Mouse (Mus musculus): ENCODE results near the gene A3galt2. TPM values are rescaled to one million over a fixed set of nuclear protein-coding genes. Genes with fewer than 3 reads are reported as not detected.

The A3galt2 gene
- polyA plus RNA-seq, 1 experiment from 2014 or later: 0.10 TPM

GRCm38 (mm10) chr4:128734217-128734616 lies 20.9 kb upstream of the A3galt2 start:
- Histone ChIP-seq H3K4me3 (replicated peaks; ENCODE audit: low read length) (no peak overlapping the region), H3K27me3 (ENCODE audit: control insufficient read depth, insufficient read depth, low read length) (no peaks in the 10 kb centered on the region), H3K9ac (ENCODE audit: low read length) (0 out of 2 replicates have a peak overlapping the region, but pooled peaks have one; percentile 6), H3K36me3 (ENCODE audit: control insufficient read depth, insufficient read depth, low read length) (no peaks in the 10 kb centered on the region), H3K27ac (ENCODE audit: low read length) (peak overlapping the region; percentile 50; the same call in 1 of the 2 replicates), H3K4me2 (ENCODE audit: low read depth, low read length) (peak overlapping the region; percentile 12; the same call in 1 of the 2 replicates), H3K9me3 (replicated peaks; ENCODE audit: control insufficient read depth, low read length) (no peaks in the 10 kb centered on the region), H3K4me1 (ENCODE audit: control insufficient read depth, insufficient read depth, low read length) (peaks cover 87% of the 10 kb centered on the region)
- 18% methylated on average over 5 of the region's 5 CpGs for WGBS
- peak; percentile 77 for ATAC-seq (ENCODE audit: insufficient read depth, low FRiP score)

GRCm38 (mm10) chr4:128734721-128735671 lies 20.2 kb upstream of the A3galt2 start:
- no peak; the same call in 1 of the 2 replicates for ATAC-seq (ENCODE audit: insufficient read depth, low FRiP score)
- 69% methylated on average over 18 of the region's 18 CpGs for WGBS
- peak overlapping the region; percentile 6; the same call in 1 of the 2 replicates for H3K9ac ChIP-seq (ENCODE audit: low read length)
- peaks cover 79% of the 10 kb centered on the region for H3K4me1 ChIP-seq (ENCODE audit: control insufficient read depth, insufficient read depth, low read length)
- no peaks in the 10 kb centered on the region for H3K36me3 ChIP-seq (ENCODE audit: control insufficient read depth, insufficient read depth, low read length)
- H3K27ac ChIP-seq (ENCODE audit: low read length): peak overlapping the region; percentile 28
- H3K4me3 ChIP-seq (replicated peaks; ENCODE audit: low read length): no peak overlapping the region
- H3K4me2 ChIP-seq (ENCODE audit: low read depth, low read length): no peak overlapping the region; the same call in 1 of the 2 replicates
- no peaks in the 10 kb centered on the region for H3K27me3 ChIP-seq (ENCODE audit: control insufficient read depth, insufficient read depth, low read length)
- no peaks in the 10 kb centered on the region for H3K9me3 ChIP-seq (replicated peaks; ENCODE audit: control insufficient read depth, low read length)

DNA sequence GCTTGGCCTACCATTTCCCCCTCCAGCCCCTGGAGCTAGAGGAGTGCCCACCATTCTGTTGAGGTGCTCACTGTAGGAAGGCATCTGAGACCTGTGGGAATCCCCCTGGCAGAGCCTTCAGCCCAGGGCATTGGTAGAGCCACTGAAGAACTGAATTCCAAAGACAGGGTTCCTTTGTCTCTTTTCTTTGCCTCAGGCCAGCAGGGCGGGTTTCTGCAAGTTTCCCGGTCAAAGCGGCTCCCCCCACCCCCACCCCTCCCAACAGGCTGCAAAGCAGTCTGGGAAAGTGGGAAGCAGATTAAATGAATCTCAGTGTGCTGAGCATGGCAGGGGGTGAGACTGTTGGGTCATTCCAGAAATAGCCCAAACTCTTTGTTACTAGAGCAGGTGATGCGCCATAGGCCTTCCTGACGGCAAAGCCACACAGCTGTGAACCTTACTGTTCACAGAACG lies 18.0 kb upstream of the A3galt2 start:
- H3K9ac ChIP-seq (ENCODE audit: low read length): peak overlapping the region; percentile 49; the same call in 1 of the 2 replicates

DNA sequence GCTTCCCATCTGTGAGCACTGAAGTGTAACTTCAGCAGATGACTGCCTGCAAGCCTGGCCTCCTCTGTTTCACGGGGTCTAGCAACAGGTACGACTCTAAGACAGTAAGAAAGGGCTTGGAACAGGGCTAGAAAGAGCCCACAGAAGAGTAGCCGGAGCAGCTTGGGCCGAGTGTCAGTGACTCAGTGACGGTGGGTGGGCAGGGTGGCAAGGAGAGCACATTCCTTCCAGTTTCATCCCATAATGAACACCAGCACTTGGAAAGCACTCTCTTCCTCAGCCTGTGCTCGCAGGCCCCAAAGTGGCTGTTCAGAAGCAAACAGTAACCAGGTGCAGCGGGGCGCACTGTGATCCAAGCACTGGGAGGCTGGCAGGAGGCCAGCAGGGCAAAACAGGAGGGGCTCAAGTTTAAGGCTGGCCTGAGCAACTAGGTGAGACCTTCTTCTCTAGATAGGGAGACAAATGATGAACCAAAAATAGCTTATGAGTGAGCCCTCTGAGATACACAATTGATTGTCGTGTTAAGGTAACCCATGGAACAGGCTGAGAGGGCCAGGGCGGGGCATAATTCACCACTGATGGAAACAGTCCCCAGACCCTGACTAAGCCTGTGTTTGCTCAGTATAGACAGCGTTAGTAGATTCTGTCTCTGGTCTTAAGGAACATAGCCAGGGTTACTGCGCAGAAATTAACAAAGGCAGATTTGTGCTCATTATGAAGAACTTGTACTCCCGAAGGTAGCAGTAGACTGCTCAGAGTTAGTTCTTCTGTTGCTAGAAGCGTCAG lies 17.1 kb upstream of the A3galt2 start:
- H3K9ac ChIP-seq (ENCODE audit: low read length): no peak overlapping the region
- no peaks in the 10 kb centered on the region for H3K9me3 ChIP-seq (replicated peaks; ENCODE audit: control insufficient read depth, low read length)
- no peaks in the 10 kb centered on the region for H3K36me3 ChIP-seq (ENCODE audit: control insufficient read depth, insufficient read depth, low read length)
- H3K4me2 ChIP-seq (ENCODE audit: low read depth, low read length): peak overlapping the region; percentile 32
- WGBS: 50% methylated on average over 14 of the region's 14 CpGs
- peak; percentile 53; the same call in 1 of the 2 replicates for ATAC-seq (ENCODE audit: insufficient read depth, low FRiP score)
- H3K4me1 ChIP-seq (ENCODE audit: control insufficient read depth, insufficient read depth, low read length): peaks cover 70% of the 10 kb centered on the region
- no peak overlapping the region for H3K4me3 ChIP-seq (replicated peaks; ENCODE audit: low read length)
- no peaks in the 10 kb centered on the region for H3K27me3 ChIP-seq (ENCODE audit: control insufficient read depth, insufficient read depth, low read length)
- H3K27ac ChIP-seq (ENCODE audit: low read length): peak overlapping the region; percentile 85

More for the DNA sequence above, 18.0 kb upstream of the A3galt2 start:
- Histone ChIP-seq H3K36me3 (ENCODE audit: control insufficient read depth, insufficient read depth, low read length) (no peaks in the 10 kb centered on the region), H3K4me3 (replicated peaks; ENCODE audit: low read length) (no peak overlapping the region), H3K9me3 (replicated peaks; ENCODE audit: control insufficient read depth, low read length) (no peaks in the 10 kb centered on the region), H3K27me3 (ENCODE audit: control insufficient read depth, insufficient read depth, low read length) (no peaks in the 10 kb centered on the region), H3K4me1 (ENCODE audit: control insufficient read depth, insufficient read depth, low read length) (peaks cover 71% of the 10 kb centered on the region), H3K27ac (ENCODE audit: low read length) (peak overlapping the region; percentile 85), H3K4me2 (ENCODE audit: low read depth, low read length) (no peak overlapping the region)
- WGBS: 35% methylated on average over 6 of the region's 6 CpGs
- ATAC-seq (ENCODE audit: insufficient read depth, low FRiP score): no peak

DNA sequence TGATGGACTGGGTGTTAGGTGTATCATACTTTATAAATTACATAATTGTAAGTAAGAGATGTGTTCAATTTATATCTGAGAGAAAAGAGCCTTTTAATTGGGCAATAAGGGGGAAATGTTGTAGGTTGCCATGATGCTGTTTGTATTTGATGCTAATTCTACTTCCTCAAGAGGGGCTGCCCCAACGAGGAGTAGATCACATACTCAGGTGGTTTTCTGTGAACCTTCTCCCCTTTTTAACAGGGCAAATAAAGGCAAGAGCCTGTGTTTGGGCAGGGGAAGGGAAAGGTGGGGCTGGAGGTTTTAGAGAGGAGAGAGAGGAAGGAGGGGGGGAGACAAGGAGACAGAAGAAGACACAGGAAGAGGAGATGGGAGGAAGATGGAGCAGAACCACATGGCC lies 14.3 kb upstream of the A3galt2 start:
- ATAC-seq (ENCODE audit: insufficient read depth, low FRiP score): no peak
- no peak overlapping the region for H3K4me3 ChIP-seq (replicated peaks; ENCODE audit: low read length)
- H3K27me3 ChIP-seq (ENCODE audit: control insufficient read depth, insufficient read depth, low read length): no peaks in the 10 kb centered on the region
- no peak overlapping the region for H3K27ac ChIP-seq (ENCODE audit: low read length)
- H3K36me3 ChIP-seq (ENCODE audit: control insufficient read depth, insufficient read depth, low read length): peaks cover 19% of the 10 kb centered on the region
- H3K4me2 ChIP-seq (ENCODE audit: low read depth, low read length): no peak overlapping the region
- no peak overlapping the region for H3K9ac ChIP-seq (ENCODE audit: low read length)
- peaks cover 42% of the 10 kb centered on the region for H3K4me1 ChIP-seq (ENCODE audit: control insufficient read depth, insufficient read depth, low read length)
- H3K9me3 ChIP-seq (replicated peaks; ENCODE audit: control insufficient read depth, low read length): no peaks in the 10 kb centered on the region
- 25% methylated on average over 1 of the region's 1 CpGs for WGBS

DNA sequence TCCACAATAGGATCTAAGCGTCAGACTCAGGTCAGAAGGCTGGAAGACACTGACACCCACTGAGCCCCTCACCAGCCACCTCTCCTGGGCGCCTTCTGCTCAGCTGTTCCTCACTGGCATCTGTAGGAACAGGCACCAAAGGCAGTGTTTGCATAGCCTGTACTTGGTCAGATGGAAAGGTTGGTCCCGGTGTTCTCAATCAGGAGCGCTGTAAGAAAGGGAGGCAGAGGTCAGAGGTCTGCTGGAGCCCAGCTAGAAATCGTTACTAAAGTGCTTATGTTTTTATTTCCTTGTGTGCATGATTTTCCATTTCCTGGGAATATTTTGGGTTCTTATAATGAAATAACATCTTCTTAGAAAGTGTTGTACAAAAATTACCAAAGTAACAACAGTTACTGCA lies 13.3 kb upstream of the A3galt2 start:
- Histone ChIP-seq H3K4me2 (ENCODE audit: low read depth, low read length) (no peak overlapping the region), H3K9me3 (replicated peaks; ENCODE audit: control insufficient read depth, low read length) (no peaks in the 10 kb centered on the region), H3K27ac (ENCODE audit: low read length) (peak overlapping the region; percentile 55), H3K9ac (ENCODE audit: low read length) (no peak overlapping the region), H3K36me3 (ENCODE audit: control insufficient read depth, insufficient read depth, low read length) (peaks cover 24% of the 10 kb centered on the region), H3K4me3 (replicated peaks; ENCODE audit: low read length) (no peak overlapping the region), H3K27me3 (ENCODE audit: control insufficient read depth, insufficient read depth, low read length) (no peaks in the 10 kb centered on the region), H3K4me1 (ENCODE audit: control insufficient read depth, insufficient read depth, low read length) (peaks cover 31% of the 10 kb centered on the region)
- 36% methylated on average over 5 of the region's 5 CpGs for WGBS
- no peak for ATAC-seq (ENCODE audit: insufficient read depth, low FRiP score)

DNA sequence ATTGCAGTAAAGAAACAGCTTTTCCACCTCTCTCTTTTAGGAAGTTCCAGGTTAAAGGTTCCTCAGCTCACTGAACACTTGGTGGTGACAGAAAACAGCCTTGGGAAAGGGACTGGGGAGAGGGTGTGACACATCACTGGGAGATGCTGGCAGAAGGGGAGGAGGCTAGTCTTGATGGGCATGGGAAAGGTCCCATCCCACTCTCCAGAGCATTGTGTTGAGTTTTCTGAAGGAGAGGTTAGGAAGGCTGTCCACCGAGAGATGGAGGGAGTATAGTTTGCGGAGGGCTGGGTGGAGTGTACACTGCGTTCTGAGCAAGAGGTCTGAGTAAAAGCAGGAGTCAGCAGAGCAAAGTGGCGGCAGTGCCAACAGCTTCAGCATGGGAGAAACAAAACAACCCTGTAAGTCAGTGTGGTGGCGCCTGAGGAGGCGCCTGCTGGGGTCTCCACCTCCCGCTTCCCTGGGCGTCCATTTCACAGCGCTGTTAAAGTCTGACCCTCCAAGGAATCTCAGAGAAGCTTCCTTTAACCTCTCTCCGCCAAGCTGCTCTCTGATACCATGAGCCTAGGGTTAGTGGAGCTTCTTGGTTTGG lies 12.7 kb upstream of the A3galt2 start:
- Histone ChIP-seq H3K27ac (ENCODE audit: low read length) (no peak overlapping the region), H3K4me2 (ENCODE audit: low read depth, low read length) (no peak overlapping the region), H3K4me3 (replicated peaks; ENCODE audit: low read length) (no peak overlapping the region), H3K27me3 (ENCODE audit: control insufficient read depth, insufficient read depth, low read length) (no peaks in the 10 kb centered on the region), H3K36me3 (ENCODE audit: control insufficient read depth, insufficient read depth, low read length) (peaks cover 24% of the 10 kb centered on the region), H3K9me3 (replicated peaks; ENCODE audit: control insufficient read depth, low read length) (no peaks in the 10 kb centered on the region), H3K4me1 (ENCODE audit: control insufficient read depth, insufficient read depth, low read length) (peaks cover 26% of the 10 kb centered on the region), H3K9ac (ENCODE audit: low read length) (no peak overlapping the region; the same call in 1 of the 2 replicates)
- ATAC-seq (ENCODE audit: insufficient read depth, low FRiP score): no peak
- WGBS: 55% methylated on average over 10 of the region's 10 CpGs

DNA sequence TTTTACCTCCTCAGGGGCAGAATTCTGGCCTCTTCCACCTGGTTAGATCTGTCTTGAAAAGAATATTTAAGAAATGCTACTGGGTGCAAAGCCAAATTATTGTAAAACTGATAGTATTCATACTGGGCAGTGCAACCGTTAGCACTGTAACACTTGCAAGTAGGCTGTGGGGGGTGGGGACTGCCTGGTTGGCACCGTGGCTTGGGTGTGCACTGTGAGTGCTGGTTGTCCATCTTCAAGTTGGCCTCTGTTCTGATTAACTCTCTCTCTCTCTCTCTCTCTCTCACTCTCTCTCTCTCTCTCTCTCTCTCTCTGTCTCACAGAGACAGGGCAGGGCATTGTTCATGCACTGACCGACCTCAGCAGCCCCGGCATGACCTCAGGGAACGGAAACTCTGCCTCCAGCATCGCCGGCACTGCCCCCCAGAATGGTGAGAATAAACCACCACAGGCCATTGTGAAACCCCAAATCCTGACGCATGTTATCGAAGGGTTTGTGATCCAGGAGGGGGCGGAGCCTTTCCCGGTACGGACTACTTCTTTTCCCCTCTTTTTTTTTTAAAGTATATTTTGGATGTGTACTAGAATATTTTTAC lies 12.0 kb upstream of the A3galt2 start:
- WGBS: 78% methylated on average over 12 of the region's 12 CpGs
- Histone ChIP-seq H3K9ac (ENCODE audit: low read length) (no peak overlapping the region), H3K36me3 (ENCODE audit: control insufficient read depth, insufficient read depth, low read length) (peaks cover 28% of the 10 kb centered on the region), H3K4me2 (ENCODE audit: low read depth, low read length) (no peak overlapping the region), H3K27me3 (ENCODE audit: control insufficient read depth, insufficient read depth, low read length) (no peaks in the 10 kb centered on the region), H3K4me1 (ENCODE audit: control insufficient read depth, insufficient read depth, low read length) (peaks cover 22% of the 10 kb centered on the region), H3K4me3 (replicated peaks; ENCODE audit: low read length) (no peak overlapping the region), H3K9me3 (replicated peaks; ENCODE audit: control insufficient read depth, low read length) (no peaks in the 10 kb centered on the region), H3K27ac (ENCODE audit: low read length) (no peak overlapping the region)
- no peak for ATAC-seq (ENCODE audit: insufficient read depth, low FRiP score)
